Mouse (Mus musculus) layer of hippocampus, postnatal 25 days (tissue): ENCODE data around the gene Flvcr1. TPM values are rescaled to one million over a fixed set of nuclear protein-coding genes. Genes with fewer than 3 reads are reported as not detected.

Source experiments
- DNase-seq, 2 experiments: peaks; one replicate each; pipeline ENCODE4 v3.0.0; 2022; ENCODE audit warnings: mixed read lengths in 2 of 2, low spot score in 1 of 2; ENCODE audit errors: extremely low spot score in 1 of 2
- total RNA-seq, 2 experiments: library from RNA; stranded (reverse); gene quantifications; 2 replicates each; pipeline ENCODE4 v1.2.3; 2021

Gene Flvcr1
- total RNA-seq, 2 experiments from 2014 or later: 11.8 to 18.3 TPM

DNA sequence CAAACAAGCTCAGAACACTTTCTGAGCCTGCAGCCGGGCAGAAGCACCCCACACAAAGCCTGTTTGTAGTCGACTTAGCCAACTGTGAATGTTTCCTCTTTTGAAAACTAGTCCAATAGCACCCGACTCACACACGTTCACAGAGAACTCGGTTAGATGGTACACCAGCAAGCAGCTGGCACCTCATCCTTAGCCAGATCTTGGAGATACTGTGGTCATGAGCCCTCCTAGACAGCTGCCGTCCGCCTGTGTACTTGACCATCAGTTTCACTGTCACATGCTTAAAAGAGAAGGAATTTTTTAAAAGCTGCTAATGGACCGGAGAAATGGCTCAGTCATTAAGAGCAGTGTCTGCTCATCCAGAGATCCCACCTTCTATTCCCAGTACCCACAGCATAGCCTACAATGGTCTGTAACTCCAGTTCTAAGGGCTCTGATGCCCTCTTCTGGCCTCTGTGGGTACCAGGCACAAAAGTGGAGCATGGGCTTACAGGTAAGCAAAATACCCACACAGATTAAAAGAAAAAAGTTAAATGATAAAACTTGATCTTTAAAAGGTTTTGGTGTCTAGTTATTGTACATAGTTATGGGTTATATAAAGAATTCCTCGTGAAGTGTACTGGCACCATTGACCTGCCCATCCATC lies 36.4 kb downstream of the Flvcr1 start:
- no peak for DNase-seq

DNA sequence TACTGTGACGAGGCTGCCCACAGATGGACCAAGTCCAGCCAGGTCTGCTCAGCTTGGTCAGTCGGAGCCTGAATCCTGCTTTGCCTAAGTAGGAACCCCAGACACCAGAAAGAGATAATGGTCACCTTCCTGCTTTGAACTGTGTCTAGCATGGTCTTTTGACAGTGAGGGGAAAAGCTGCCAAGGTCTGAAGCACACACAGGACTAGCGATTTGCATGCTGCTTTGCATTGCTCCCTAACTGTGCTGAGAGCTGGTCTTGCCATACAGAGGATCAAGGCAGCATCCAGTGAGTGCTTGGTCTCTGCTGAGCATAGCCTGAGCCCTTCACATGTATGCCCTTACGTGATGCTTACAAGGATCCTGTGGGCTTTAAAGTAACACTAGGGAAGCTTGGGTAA lies 44.5 kb downstream of the Flvcr1 start:
- DNase-seq: no peak

DNA sequence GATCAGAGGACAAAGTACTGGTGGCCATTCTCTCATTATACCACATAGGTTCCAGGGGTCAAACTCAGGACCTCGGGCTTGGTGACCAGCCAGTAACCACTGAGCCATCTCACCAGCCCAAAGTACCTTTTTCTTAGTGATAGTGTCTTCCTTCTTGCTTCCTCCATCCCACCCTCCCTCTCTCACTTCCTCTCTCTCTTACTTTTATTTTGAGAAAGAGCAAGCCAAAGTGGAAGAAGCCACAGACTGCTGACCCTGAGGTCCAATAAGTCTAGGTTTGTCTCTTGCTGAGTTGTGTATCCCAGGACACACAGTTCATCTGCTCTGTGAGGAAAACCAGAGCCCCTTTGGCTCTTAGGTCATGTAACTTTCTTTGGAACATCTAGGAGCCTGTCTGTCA lies 45.5 kb downstream of the Flvcr1 start:
- DNase-seq: no peak

DNA sequence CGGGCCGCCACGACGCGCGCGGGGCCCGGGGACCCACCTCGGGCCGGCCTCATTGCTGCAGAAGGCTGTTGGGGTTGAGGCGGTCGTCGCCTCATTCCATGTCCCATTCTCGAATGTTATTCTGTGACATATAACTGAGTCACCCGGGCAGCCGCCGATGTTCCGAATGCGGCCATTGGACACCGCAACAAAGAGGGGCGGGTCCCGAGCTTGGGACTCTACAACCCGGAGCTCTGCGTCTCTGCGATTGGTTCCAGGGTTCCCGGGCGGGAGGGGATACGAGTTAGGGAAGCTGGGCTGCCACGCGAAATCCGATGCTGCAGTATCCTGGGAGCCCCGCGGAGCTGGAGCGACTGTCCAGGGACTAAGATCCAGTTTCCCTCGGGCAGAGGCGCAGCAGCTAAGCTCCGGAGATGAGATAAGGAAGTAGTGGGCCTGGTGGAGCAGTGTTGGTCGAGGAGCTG lies 46.8 kb downstream of the Flvcr1 start, which contains the start of gene Vash2:
Gene Vash2, minus strand, starts transcription at position 197 of the 464 bp plus-strand sequence.
- DNase-seq: peak; percentile 44 to 53

DNA sequence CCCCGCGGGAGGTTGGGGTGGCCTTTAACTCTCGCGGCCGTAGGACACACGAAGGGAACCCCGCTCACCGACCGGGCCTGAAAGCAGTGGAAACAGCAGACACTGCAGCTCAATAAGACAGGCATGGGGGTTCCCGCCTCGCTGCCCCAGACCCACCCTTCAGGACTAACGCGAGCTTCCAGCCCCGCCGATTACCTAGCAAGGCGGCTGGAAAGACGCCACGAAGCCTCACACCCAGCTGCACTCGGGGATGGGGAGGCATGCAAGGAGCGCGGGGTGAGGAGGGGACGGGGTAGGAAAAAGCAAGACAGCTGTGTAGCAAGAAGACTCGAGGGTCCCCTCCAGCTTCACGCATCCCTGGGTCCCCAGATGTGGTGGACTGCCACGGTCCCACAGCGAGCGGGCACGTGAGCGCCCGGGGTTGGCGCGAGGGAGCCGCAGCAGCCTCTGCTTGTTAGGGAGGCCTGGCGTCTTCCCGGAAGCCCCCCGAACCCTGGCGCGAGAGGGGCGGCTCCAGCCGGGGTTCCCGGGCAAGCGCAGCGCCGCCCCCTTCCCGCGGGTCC lies 47.4 kb downstream of the Flvcr1 start:
- DNase-seq: no peak

DNA sequence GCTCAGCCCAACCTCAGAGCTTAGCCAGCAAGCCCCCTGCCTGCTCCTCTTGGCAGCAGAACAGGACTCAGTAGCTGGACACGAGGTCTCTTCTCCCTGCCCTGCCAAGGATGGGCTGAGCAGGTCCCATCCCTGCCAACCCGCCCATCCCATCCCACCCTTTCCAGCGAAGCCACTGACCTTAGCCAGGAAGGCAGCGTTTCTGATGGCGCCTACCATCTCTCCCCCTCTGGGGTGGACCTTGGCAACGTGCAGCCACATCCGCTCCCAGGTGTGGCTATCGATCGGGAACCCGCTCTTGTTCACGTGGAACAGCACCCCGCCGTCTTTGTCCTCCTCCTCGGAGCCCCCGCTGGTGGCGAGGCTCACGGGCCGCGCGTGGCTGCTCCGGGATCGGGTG lies 48.0 kb downstream of the Flvcr1 start:
- no peak for DNase-seq

DNA sequence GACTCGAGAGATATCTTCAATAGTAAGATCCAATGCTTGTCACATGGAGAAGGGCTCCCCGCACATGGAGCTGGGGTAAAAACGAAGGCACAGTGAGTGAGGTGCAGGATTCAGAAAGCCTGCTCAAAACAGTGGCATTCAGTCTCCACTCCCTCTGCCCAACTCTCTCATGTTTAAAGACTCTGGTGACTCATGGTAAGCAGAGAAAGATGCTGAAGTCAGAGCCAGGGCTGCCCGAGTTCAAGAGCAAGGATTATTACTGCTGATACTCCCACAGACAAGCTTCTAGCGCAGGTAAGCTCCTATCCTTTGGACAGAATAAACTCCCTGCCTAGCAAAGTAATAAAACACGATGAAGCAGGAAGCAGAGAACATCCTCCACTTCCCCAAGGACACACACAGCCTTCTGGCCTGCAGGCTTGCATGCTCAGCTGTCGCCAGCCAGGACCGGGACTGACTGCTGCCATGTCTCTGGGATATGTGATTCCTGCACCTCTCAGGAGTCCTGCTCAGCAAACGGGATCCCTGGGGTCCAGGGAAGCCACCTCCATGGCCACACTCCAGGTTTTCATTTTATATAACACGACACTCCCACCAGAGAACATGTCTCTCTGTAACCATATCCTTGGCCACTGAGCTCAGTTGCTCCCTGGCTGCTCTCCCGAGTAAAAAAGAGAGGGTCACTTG lies 48.9 kb downstream of the Flvcr1 start:
- no peak for DNase-seq

DNA sequence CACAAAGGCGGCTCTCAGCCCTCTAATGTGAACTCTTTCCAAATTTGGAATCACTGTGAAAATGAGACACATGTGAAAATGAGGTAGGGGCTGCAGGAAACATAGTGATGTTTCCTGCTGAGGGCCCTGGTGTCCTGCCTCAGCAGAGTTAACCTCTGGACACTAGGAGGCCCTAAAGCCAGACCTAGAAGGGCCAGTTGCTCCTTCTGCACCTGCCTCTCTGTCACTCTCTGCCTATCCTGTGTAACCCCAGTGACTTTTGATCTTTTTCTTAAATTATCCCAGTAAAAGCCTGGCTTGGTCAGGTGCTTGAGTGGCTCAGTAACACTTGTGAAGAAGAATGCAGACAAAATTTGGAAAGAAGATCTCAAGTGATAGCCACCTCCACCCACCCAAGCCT lies 51.1 kb downstream of the Flvcr1 start:
- no peak for DNase-seq

DNA sequence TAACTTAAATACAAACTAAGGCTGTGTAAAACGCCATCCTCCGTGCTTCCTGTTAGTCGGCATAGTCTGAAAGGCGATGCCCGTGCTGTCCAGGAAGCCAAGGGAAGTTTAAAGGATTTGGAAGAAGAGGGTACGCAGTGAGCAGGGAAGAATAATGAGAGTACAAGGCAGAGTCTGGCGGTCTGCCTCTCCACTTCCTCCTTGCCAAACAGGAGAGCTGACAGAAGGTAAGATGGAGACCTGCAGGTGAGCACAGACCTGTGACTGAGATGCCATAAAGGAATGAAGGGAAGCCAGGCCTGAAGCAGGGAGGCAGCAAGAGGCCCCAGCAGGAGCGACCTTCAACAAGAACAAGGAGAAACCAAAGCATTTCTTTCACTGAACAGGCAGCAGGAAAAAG lies 51.8 kb downstream of the Flvcr1 start:
- DNase-seq: no peak

DNA sequence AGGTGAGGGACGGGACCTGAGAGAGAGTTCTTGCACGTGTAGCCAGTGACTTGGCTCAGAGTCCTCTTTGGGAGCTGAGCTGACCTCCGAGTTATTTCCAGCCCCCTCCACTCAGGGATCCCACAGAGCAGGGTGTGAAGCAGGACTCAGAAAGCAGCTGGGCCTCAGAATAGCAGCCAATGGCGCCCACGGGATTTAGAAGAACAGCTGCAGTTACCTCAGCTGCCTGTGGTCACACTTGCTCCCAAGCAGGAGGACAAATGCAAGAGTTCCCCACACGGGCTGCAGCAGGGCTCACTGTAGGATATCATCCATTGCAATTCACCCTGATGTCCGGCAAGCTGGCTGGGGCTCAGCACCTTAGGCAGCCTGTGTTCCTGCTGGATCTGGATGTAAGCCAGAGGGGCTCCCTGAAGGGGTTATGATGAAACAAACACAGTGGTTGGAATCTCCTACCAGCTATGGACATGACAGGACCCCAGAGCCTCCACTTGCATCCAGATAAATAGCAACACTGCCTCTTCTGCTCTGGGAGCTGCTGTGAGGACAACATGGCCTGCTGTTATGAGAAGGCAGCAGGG lies 53.3 kb downstream of the Flvcr1 start:
- no peak for DNase-seq

DNA sequence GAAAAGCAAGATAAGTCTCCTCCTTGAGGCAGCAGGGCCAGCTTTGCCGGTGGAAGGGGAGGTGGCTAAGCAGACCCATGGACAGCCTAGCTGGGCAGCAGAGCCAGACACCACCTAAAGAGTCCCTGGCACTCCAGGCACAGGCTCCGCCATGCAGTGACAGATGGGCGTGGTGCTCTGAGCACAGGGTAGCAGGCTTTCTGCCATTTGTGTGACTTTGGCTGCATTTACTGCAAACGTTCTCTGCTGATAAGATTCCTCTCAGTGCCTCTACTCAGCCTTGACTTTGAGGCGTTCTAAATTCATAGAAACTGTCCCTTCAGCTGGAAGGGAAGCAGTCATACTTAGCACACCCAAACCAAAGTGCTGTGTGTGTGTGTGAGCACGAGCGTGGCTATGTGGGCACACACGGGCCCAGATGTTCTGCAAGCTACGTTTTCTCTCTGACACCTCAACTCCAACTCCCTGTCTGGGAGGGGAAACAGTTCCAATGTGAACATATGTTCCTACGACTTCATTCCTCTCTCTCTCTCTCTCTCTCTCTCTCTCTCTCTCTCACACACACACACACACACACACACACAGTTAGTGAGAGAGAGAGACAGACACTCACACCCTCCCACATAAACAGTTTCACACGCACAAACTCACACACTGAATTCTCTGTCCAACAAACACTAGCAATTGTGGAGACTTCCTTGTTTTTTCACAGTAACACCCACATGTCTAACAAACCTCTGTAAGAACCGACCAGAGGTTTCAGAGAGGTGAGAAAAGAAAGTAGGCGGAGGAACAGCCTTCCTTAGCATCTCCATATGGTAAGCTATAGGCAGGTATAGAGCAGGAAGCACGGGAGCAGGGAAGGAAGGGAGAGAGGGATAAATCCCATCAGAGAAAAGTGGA lies 54.0 kb downstream of the Flvcr1 start:
- DNase-seq: no peak

DNA sequence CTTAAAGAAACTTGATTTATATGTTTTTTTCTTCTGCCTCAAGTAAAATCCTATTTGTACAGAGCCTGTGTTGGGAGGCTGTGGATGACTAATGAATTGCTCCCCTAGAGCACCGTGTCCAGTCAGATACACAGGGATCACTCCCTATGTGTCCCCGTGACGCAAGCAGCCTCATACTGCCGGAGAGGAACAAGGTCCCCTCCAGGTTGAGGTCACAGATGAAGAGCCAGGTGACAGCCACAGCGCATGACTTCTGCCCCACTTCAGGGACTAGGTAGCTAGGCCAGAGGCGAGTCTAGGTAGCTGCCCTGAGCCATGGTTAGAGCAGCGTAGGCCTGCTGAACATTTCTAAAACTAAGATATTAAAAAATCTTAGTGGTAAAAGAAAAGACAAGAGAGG lies 57.9 kb downstream of the Flvcr1 start:
- DNase-seq: no peak

DNA sequence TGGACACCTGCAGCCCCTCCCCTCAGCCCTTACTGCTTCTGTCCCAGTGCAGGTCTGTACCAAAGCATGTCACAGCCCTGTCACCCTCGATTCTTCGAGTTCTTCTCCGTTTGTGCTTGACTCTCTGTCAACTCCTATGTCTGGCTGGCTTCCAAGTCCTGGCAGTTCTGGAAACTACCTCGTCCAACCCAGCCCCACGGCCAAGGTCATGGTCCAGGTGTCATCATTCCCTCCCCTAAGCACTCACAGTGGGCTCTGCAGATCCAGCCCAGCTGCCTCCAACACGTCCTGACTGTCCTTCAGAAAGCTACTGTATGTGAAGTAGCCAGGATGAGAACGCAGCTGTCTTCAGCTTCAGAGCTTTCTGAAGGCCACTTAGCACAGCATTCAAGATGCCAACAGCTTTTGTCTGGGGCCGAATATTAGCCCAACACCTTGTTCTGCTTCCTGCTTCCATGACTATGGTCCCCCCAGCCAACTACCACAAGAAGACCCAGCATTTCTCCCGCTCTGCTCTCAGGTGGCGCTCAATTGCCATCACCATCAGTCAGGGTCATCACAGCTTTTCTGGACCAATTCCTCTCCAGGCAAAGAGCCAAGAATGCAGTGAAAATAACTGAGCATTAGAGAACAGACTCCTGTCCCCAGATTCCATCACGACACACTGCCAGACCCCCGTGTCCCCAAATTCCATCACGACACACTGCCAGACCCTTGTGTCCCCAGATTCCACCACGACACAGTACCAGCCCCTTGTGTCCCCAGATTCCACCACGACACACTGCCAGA lies 60.8 kb downstream of the Flvcr1 start:
- DNase-seq: no peak

DNA sequence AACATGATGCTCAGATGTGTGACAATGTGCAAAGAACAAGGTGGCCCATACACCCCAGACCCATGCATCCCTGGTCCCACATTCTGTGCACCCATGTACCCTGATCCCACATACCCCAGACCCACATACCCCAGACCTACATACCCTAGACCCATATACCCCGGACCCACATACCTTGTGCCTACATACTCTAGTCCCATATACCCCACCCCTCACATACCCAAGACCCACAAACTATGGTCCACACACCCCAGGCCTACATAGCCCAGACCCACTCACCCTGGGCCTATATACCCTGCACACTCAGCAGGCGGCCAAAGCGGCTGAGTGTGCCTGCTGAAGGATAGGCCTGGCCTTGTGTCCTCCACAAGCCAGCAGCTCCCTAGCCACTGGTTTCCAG lies 63.2 kb downstream of the Flvcr1 start:
- DNase-seq: no peak

DNA sequence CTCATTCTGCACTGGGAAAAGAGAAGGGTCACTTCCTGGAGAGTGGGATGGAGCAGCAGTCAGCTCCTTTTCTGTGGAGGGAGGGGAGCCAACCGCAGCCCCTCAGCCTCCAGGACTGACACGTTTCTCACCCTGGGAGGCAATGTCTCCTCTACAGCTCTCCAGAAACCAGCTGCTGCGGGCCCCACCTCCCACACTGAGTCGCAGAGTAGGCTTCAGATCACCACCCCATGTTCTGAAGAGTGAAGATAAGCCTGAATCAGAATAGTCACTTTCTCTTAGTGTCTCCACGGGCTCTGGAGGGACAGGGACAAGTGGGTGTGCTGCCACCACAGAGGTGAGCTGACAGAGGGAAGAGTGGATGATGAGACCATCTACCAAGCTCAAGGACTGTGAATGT lies 67.1 kb downstream of the Flvcr1 start:
- DNase-seq: no peak

Other genes starting within 250 kb of the Flvcr1 start
- 10 to 100 TPM; 69.0 to 74.8 TPM for gene Rps6kc1, start 114.4 kb downstream of the Flvcr1 start, total RNA-seq
- gene Angel2, start 101.0 kb downstream of the Flvcr1 start, total RNA-seq: 10 to 100 TPM; 50.2 to 60.1 TPM
- gene Vash2, start 46.9 kb downstream of the Flvcr1 start, total RNA-seq: 1 to 10 TPM; 2.1 to 3.4 TPM
- not detected for gene Spata45, start 10.5 kb upstream of the Flvcr1 start, total RNA-seq
- 10 to 100 TPM; 24.0 to 44.7 TPM for gene Tatdn3, start 36.8 kb upstream of the Flvcr1 start, total RNA-seq
- gene Nsl1, start 36.9 kb upstream of the Flvcr1 start, total RNA-seq: under 1 TPM; 0.80 to 0.91 TPM
- 1 to 10 TPM in 1 of 2 experiments, under 1 TPM in 1; 0.96 to 1.1 TPM for gene Batf3, start 71.7 kb upstream of the Flvcr1 start, total RNA-seq
- not detected for gene Fam71a, start 138.7 kb upstream of the Flvcr1 start, total RNA-seq
- gene Atf3, start 191.9 kb upstream of the Flvcr1 start, total RNA-seq: 1 to 10 TPM; 1.1 to 2.1 TPM